Mouse (Mus musculus) liver, postnatal 0 days (tissue): Measurements from ENCODE around the gene Olfr457.

ENCODE experiments used
- CTCF ChIP-seq: sonication (generic); IDR thresholded peaks from 2 replicates; pipeline ENCODE4 v1.5.1; 2016; ENCODE audit warnings: antibody characterized with exemption, low read depth
- EP300 ChIP-seq: IDR thresholded peaks from 2 replicates; pipeline ENCODE4 v1.6.1; 2016; ENCODE audit warnings: antibody characterized with exemption, low read depth, mild to moderate bottlenecking

DNA sequence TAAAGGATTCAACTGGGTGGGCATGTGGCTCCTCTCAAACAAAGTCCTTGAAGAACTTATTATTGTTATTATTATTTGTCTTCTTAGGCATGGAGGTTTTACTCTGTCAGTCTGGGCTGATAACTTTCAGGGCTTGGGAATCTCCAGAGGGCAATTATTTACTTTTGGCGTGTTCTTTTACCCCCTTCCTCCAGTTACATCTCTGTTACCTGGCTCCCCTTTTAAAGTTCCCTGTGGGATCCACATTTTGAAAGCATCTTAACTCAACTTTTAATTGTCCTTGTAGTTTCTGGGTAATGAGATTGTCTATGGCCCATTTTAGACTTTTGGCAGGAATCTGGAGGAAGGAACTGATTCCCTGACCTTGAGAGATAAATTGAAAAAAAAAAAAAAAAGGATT lies at the start of gene Olfr457:
- TF ChIP-seq CTCF (no peak), EP300 (no peak)
